Mouse (Mus musculus): ENCODE data around the gene Vps16. TPM values are rescaled to one million over a fixed set of nuclear protein-coding genes. Genes with fewer than 3 reads are reported as not detected.

Vps16 gene
- polyA plus RNA-seq, 1 experiment from 2014 or later, result 64.6 TPM

DNA sequence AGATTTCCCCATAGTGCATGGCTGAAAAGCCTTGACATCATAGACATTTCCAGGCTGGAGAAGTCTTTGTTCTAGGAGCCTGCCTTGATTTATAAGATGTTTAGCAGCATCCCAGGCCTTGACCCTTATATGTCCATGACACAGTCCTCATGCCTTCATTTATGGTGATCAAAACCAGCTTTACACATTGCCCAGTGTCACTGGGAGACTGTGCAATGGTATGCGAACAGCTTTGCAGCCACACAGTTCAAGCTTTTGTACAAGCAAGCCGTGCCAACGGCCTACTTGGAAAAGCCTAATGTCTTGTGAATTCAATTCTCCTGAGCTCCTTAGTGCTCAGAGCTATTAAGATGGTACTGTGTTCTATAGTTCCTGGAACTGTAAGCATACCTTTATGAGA, 58.6 kb downstream of the Vps16 start:
- no peaks in the 10 kb centered on the region for H3K4me1 ChIP-seq (replicated peaks; ENCODE audit: insufficient read depth, low read length)
- H3K9ac ChIP-seq (ENCODE audit: low read depth, low read length), result no peak overlapping the region
- TF ChIP-seq CTCF (IDR thresholded peaks at IDR 0.05; ENCODE audit: low read depth), result no peak
- no peaks in the 10 kb centered on the region for H3K27me3 ChIP-seq (ENCODE audit: insufficient read depth, low read length)
- DNase-seq (ENCODE audit: low spot score), result peak; percentile 53
- no peak for ATAC-seq (replicated peaks; ENCODE audit: low FRiP score, low read depth)
- 77% methylated on average over 3 of the region's 3 CpGs for WGBS
- no peaks in the 10 kb centered on the region; the same call in 1 of the 2 replicates for H3K9me3 ChIP-seq (replicated peaks; ENCODE audit: low read length)
- no peak overlapping the region for H3K4me2 ChIP-seq (ENCODE audit: low read length)
- no peak overlapping the region for H3K27ac ChIP-seq
- no peak overlapping the region for H3K4me3 ChIP-seq (replicated peaks; ENCODE audit: low read depth, low read length)
- 0 out of 2 replicates have a peak, but pooled peaks cover 4% of the 10 kb centered on the region for H3K36me3 ChIP-seq (ENCODE audit: insufficient read depth, low read length)

DNA sequence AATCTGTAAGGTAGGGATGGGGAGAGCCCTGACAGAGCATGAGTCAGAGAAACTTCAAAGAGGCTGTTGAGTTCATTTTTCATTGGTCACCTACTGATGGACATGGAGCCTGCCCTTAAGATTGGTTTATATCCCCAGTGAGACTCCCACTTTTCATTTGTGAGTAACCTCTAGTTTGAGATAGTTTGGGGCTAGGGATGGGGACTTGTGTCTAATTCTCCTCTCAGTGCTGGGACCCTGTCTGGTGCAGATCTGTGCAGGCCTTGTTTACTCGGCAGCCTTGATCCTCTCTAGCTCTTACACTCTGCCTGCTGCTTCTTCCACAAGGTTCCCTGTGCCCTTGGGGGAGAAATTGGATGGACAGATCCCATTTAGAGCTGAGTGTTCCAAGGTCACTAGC, 60.1 kb downstream of the Vps16 start:
- no peak for TF ChIP-seq CTCF (IDR thresholded peaks at IDR 0.05; ENCODE audit: low read depth)
- Histone ChIP-seq H3K9ac (ENCODE audit: low read depth, low read length) (no peak overlapping the region), H3K4me1 (replicated peaks; ENCODE audit: insufficient read depth, low read length) (no peaks in the 10 kb centered on the region), H3K4me2 (ENCODE audit: low read length) (no peak overlapping the region), H3K4me3 (replicated peaks; ENCODE audit: low read depth, low read length) (no peak overlapping the region), H3K36me3 (ENCODE audit: insufficient read depth, low read length) (no peaks in the 10 kb centered on the region), H3K27ac (no peak overlapping the region), H3K27me3 (ENCODE audit: insufficient read depth, low read length) (no peaks in the 10 kb centered on the region), H3K9me3 (replicated peaks; ENCODE audit: low read length) (no peaks in the 10 kb centered on the region)
- DNase-seq (ENCODE audit: low spot score), result no peak
- 94% methylated on average over 1 of the region's 1 CpGs for WGBS
- ATAC-seq (replicated peaks; ENCODE audit: low FRiP score, low read depth), result no peak

DNA sequence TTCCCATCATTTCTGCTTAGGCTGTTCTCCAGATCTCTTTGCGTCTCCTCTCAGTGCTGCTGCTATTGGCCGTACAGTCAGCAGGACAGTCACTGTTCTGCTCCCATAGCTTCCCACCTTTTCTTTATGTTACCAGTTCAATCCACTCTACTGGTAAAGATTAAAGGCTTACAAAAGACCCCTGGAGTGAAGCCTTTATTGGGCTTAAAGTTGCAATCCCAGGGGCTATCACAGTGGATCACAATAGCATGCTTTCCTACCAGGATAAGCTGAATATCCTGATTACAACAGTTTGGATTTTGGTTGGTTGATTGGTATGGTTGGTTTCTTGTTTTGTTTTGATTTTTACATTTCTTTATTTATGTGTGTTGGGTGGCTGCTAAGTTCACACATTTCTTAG, 63.9 kb downstream of the Vps16 start:
- 88% methylated on average over 2 of the region's 2 CpGs for WGBS
- no peak overlapping the region for H3K9ac ChIP-seq (ENCODE audit: low read depth, low read length)
- 0 out of 2 replicates have a peak, but pooled peaks cover 5% of the 10 kb centered on the region for H3K4me1 ChIP-seq (replicated peaks; ENCODE audit: insufficient read depth, low read length)
- H3K36me3 ChIP-seq (ENCODE audit: insufficient read depth, low read length), result no peaks in the 10 kb centered on the region
- no peak for ATAC-seq (replicated peaks; ENCODE audit: low FRiP score, low read depth)
- no peak for DNase-seq (ENCODE audit: low spot score)
- TF ChIP-seq CTCF (IDR thresholded peaks at IDR 0.05; ENCODE audit: low read depth), result no peak
- H3K27ac ChIP-seq, result no peak overlapping the region
- H3K9me3 ChIP-seq (replicated peaks; ENCODE audit: low read length), result no peaks in the 10 kb centered on the region
- H3K4me3 ChIP-seq (replicated peaks; ENCODE audit: low read depth, low read length), result no peak overlapping the region
- no peaks in the 10 kb centered on the region for H3K27me3 ChIP-seq (ENCODE audit: insufficient read depth, low read length)
- H3K4me2 ChIP-seq (ENCODE audit: low read length), result no peak overlapping the region

DNA sequence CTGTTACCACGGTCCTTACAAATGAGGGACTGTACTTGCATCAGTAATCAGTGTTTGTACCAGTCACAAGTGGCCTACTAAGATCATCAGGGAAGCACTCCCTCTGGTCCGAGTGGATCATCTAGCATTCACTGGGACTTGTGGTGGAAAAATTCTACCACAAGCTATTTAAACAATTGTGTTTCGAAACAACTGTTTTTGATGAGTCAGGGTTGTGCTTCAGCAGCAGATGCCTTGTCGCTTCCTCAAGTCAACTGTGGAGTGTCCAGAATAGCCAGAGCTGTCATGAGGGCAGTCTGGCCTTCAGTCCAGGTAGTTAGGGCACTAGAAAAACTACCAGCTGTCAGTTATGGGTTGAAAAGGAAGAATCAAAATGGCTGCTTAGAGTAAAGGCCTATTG, 64.5 kb downstream of the Vps16 start:
- 85% methylated on average over 4 of the region's 4 CpGs for WGBS
- no peak overlapping the region for H3K9ac ChIP-seq (ENCODE audit: low read depth, low read length)
- no peak for ATAC-seq (replicated peaks; ENCODE audit: low FRiP score, low read depth)
- H3K4me2 ChIP-seq (ENCODE audit: low read length), result no peak overlapping the region
- H3K27me3 ChIP-seq (ENCODE audit: insufficient read depth, low read length), result no peaks in the 10 kb centered on the region
- H3K27ac ChIP-seq, result no peak overlapping the region
- TF ChIP-seq CTCF (IDR thresholded peaks at IDR 0.05; ENCODE audit: low read depth), result no peak
- no peaks in the 10 kb centered on the region for H3K36me3 ChIP-seq (ENCODE audit: insufficient read depth, low read length)
- no peaks in the 10 kb centered on the region for H3K9me3 ChIP-seq (replicated peaks; ENCODE audit: low read length)
- H3K4me3 ChIP-seq (replicated peaks; ENCODE audit: low read depth, low read length), result no peak overlapping the region
- no peak for DNase-seq (ENCODE audit: low spot score)
- 0 out of 2 replicates have a peak, but pooled peaks cover 5% of the 10 kb centered on the region for H3K4me1 ChIP-seq (replicated peaks; ENCODE audit: insufficient read depth, low read length)

DNA sequence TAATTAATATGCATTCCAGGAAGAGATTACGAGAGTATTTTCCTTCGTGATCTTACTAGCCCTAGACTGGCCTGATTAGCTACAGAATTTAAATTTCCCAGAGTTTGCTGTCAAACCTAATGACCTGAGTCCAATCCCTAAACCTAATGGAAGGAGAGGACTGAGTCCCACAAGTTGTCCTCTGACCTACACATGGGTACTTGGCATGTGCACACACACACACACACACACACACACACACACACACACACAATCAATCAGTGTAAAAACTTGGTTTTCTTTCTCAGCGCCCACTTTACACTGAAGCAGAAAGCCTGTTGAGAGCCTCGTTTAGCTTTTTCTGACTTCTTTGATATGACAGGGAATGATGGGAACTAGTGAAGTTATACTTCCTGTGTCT, 67.0 kb downstream of the Vps16 start:
- WGBS, result 51% methylated on average over 4 of the region's 4 CpGs
- no peak for TF ChIP-seq CTCF (IDR thresholded peaks at IDR 0.05; ENCODE audit: low read depth)

DNA sequence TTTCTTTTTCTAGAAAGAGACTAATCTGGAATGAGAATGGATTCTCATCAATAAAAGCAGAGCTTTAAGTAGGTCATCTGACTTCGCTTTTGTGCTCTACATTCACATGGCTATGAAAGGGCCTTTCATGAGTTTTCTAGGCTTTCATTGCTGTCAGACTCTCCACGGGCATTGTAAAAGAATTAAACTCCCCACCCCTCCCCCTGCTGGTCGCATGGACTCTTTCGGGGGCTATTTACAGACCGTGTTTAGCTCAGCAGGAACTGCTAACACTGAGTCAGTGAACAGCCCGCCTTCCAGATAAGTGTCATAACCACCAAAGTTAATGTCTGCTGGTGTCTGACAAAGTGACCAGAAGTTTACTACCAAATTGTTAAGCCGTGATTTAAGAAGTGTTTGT, 67.4 kb downstream of the Vps16 start:
- TF ChIP-seq CTCF (IDR thresholded peaks at IDR 0.05; ENCODE audit: low read depth), result peak; percentile 31; the same call in 1 of the 2 replicates
- no peak overlapping the region for H3K9ac ChIP-seq (ENCODE audit: low read depth, low read length)
- 0 out of 2 replicates have a peak, but pooled peaks cover 5% of the 10 kb centered on the region for H3K4me1 ChIP-seq (replicated peaks; ENCODE audit: insufficient read depth, low read length)
- ATAC-seq (replicated peaks; ENCODE audit: low FRiP score, low read depth) (no peak), DNase-seq (ENCODE audit: low spot score) (peak; percentile 29)
- 35% methylated on average over 7 of the region's 7 CpGs for WGBS
- H3K27ac ChIP-seq, result no peak overlapping the region
- no peak overlapping the region for H3K4me3 ChIP-seq (replicated peaks; ENCODE audit: low read depth, low read length)
- H3K4me2 ChIP-seq (ENCODE audit: low read length), result no peak overlapping the region
- H3K9me3 ChIP-seq (replicated peaks; ENCODE audit: low read length), result no peaks in the 10 kb centered on the region
- H3K36me3 ChIP-seq (ENCODE audit: insufficient read depth, low read length), result no peaks in the 10 kb centered on the region
- H3K27me3 ChIP-seq (ENCODE audit: insufficient read depth, low read length), result no peaks in the 10 kb centered on the region

More for the DNA sequence above, 67.0 kb downstream of the Vps16 start:
- no peak overlapping the region for H3K4me2 ChIP-seq (ENCODE audit: low read length)
- no peaks in the 10 kb centered on the region for H3K36me3 ChIP-seq (ENCODE audit: insufficient read depth, low read length)
- no peak overlapping the region for H3K9ac ChIP-seq (ENCODE audit: low read depth, low read length)
- 0 out of 2 replicates have a peak, but pooled peaks cover 5% of the 10 kb centered on the region for H3K4me1 ChIP-seq (replicated peaks; ENCODE audit: insufficient read depth, low read length)
- no peaks in the 10 kb centered on the region for H3K27me3 ChIP-seq (ENCODE audit: insufficient read depth, low read length)
- DNase-seq (ENCODE audit: low spot score), result no peak
- ATAC-seq (replicated peaks; ENCODE audit: low FRiP score, low read depth), result no peak
- H3K4me3 ChIP-seq (replicated peaks; ENCODE audit: low read depth, low read length), result no peak overlapping the region
- H3K9me3 ChIP-seq (replicated peaks; ENCODE audit: low read length), result no peaks in the 10 kb centered on the region
- H3K27ac ChIP-seq, result no peak overlapping the region

Other genes with a start within 250 kb of the Vps16 start
- 497 and 532 TPM in 2 replicates for gene Snrpb, start 244.9 kb upstream of the Vps16 start, polyA plus RNA-seq (2015; fragmentation: Nextera tagmentation; extraction: Ambion mirVana)
- not detected in 2 replicates for gene Tmc2, start 229.1 kb upstream of the Vps16 start, polyA plus RNA-seq (2015; fragmentation: Nextera tagmentation; extraction: Ambion mirVana)
- gene Nop56, start 149.9 kb upstream of the Vps16 start, polyA plus RNA-seq (2015; fragmentation: Nextera tagmentation; extraction: Ambion mirVana), result 178 and 194 TPM in 2 replicates
- gene Idh3b, start 139.8 kb upstream of the Vps16 start, polyA plus RNA-seq (2015; fragmentation: Nextera tagmentation; extraction: Ambion mirVana), result 245 and 257 TPM in 2 replicates
- 2.5 and 3.7 TPM in 2 replicates for gene Ebf4, start 129.2 kb upstream of the Vps16 start, polyA plus RNA-seq (2015; fragmentation: Nextera tagmentation; extraction: Ambion mirVana)
- gene Cpxm1, start 26.8 kb upstream of the Vps16 start, polyA plus RNA-seq (2015; fragmentation: Nextera tagmentation; extraction: Ambion mirVana), result 62.1 and 64.8 TPM in 2 replicates
- gene Gm28372, start 19.1 kb upstream of the Vps16 start, polyA plus RNA-seq (2015; fragmentation: Nextera tagmentation; extraction: Ambion mirVana), result not detected in 2 replicates
- not detected in 2 replicates for gene 1700020A23Rik, start 19.1 kb upstream of the Vps16 start, polyA plus RNA-seq (2015; fragmentation: Nextera tagmentation; extraction: Ambion mirVana)
- gene Tmem239, start 17.9 kb upstream of the Vps16 start, polyA plus RNA-seq (2015; fragmentation: Nextera tagmentation; extraction: Ambion mirVana), result not detected in 2 replicates
- gene Pced1a, start 362 bp downstream of the Vps16 start, polyA plus RNA-seq (2015; fragmentation: Nextera tagmentation; extraction: Ambion mirVana), result 12.1 and 13.0 TPM in 2 replicates
- gene Ptpra, start 25.9 kb downstream of the Vps16 start, polyA plus RNA-seq (2015; fragmentation: Nextera tagmentation; extraction: Ambion mirVana), result 72.9 and 80.3 TPM in 2 replicates
- gene Mrps26, start 139.4 kb downstream of the Vps16 start, polyA plus RNA-seq (2015; fragmentation: Nextera tagmentation; extraction: Ambion mirVana), result 103 and 110 TPM in 2 replicates
- gene Oxt, start 151.8 kb downstream of the Vps16 start, polyA plus RNA-seq (2015; fragmentation: Nextera tagmentation; extraction: Ambion mirVana), result 0.63 and 0.65 TPM in 2 replicates
- gene Avp, start 158.2 kb downstream of the Vps16 start, polyA plus RNA-seq (2015; fragmentation: Nextera tagmentation; extraction: Ambion mirVana), result not detected in 2 replicates
- gene Fastkd5, start 205.7 kb downstream of the Vps16 start, polyA plus RNA-seq (2015; fragmentation: Nextera tagmentation; extraction: Ambion mirVana), result 12.4 and 12.6 TPM in 2 replicates
- 7.5 and 9.3 TPM in 2 replicates for gene Ubox5, start 205.7 kb downstream of the Vps16 start, polyA plus RNA-seq (2015; fragmentation: Nextera tagmentation; extraction: Ambion mirVana)
- gene Lzts3, start 218.5 kb downstream of the Vps16 start, polyA plus RNA-seq (2015; fragmentation: Nextera tagmentation; extraction: Ambion mirVana), result 10.7 and 11.2 TPM in 2 replicates
- gene Ddrgk1, start 240.3 kb downstream of the Vps16 start, polyA plus RNA-seq (2015; fragmentation: Nextera tagmentation; extraction: Ambion mirVana), result 89.6 and 96.6 TPM in 2 replicates
- 98.8 and 99.2 TPM in 2 replicates for gene Itpa, start 243.3 kb downstream of the Vps16 start, polyA plus RNA-seq (2015; fragmentation: Nextera tagmentation; extraction: Ambion mirVana)

Measured in kidney, postnatal 0 days (tissue).